Mouse (Mus musculus) E14TG2a.4 (cell line): ENCODE measurements at regions not wholly inside any gene's neighbourhood (a gene's known extent, or its start where the extent isn't known, plus 50 kb on each side); places are given as distances from the start of the nearest gene placed in this dataset.

Source experiments
- CTCF ChIP-seq: conservative IDR thresholded peaks from 2 replicates; pipeline ENCODE4 v1.5.1; 2014; ENCODE audit warnings: low read length
- NANOG ChIP-seq: IDR thresholded peaks from 2 replicates; pipeline ENCODE4 v1.6.1; 2014; ENCODE audit warnings: borderline replicate concordance, low read length, mixed read lengths

DNA sequence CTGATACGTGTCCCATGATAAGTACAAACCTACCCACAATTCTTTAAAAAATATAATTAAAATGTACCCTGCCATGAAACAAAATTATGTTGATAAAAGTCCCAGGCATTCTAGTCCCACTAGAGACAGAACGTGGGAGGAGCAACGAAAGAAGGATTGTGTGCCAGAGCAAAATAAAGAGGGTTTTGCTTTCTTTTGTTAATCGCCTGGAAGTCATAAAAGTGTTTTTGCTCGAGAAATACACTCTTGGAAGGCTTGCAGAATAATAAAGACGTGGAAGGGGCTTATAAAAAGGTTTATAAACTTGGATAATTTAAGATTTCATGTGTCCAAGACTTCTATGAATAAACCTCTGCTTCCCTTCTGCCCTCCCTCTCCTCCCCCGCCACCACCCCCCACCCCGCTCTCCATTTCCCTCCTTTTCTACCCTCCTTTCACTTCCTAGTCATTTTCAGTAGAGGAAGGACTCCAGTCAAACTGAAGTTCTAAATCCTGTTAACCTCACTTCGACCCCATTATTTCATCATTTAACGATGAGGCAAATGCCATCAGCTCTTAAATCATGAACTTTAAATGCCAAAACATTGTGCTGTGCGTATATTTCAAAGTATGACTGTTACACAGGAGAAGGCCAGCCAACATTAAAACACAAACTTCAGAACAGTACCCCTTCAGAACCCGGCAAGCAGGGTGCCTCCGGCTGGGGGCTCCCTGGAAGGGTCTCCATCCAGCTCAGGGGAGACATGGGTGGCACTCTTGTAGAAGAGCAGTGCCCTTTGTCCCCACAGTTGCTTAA is 54.8 kb upstream of the Cep85l start:
- TF ChIP-seq CTCF (no peak), NANOG (no peak)
